Mouse (Mus musculus) spleen, postnatal 14 days (tissue): ENCODE results near the gene Scaf11.

Experiments used
- DNase-seq, 2 experiments: peaks; one replicate each; pipeline ENCODE4 v3.0.0; 2021 to 2022; ENCODE audit warnings: low spot score in 2 of 2

Scaf11 gene

GRCm38 (mm10) chr15:96396641-96397344 is 63.9 kb downstream of the Scaf11 start:
- no peak for DNase-seq

- no peak for DNase-seq
Measured at GRCm38 (mm10) chr15:96395071-96395470, 65.6 kb downstream of the Scaf11 start.

GRCm38 (mm10) chr15:96392878-96393277 is 67.8 kb downstream of the Scaf11 start:
- no peak for DNase-seq

GRCm38 (mm10) chr15:96388565-96388964 is 72.1 kb downstream of the Scaf11 start:
- no peak for DNase-seq

- no peak for DNase-seq
Measured at GRCm38 (mm10) chr15:96382223-96382622, 78.4 kb downstream of the Scaf11 start.

- DNase-seq, result no peak
Measured at GRCm38 (mm10) chr15:96377701-96378100, 82.9 kb downstream of the Scaf11 start.

- DNase-seq, result no peak
Measured at GRCm38 (mm10) chr15:96377263-96377662, 83.4 kb downstream of the Scaf11 start.

GRCm38 (mm10) chr15:96376214-96376613 is 84.4 kb downstream of the Scaf11 start:
- DNase-seq, result no peak

GRCm38 (mm10) chr15:96373161-96373560 is 87.5 kb downstream of the Scaf11 start:
- no peak for DNase-seq

GRCm38 (mm10) chr15:96372628-96373027 is 88.0 kb downstream of the Scaf11 start:
- DNase-seq, result no peak

GRCm38 (mm10) chr15:96371311-96371710 is 89.3 kb downstream of the Scaf11 start:
- DNase-seq, result no peak

- no peak for DNase-seq
Measured at GRCm38 (mm10) chr15:96366176-96366963, 94.3 kb downstream of the Scaf11 start.

GRCm38 (mm10) chr15:96365351-96365750 is 95.3 kb downstream of the Scaf11 start:
- no peak for DNase-seq
